Mouse (Mus musculus) hindbrain, embryonic 10.5 days (tissue): ENCODE results near the gene Sorcs2. TPM values are rescaled to one million over a fixed set of nuclear protein-coding genes. Genes with fewer than 3 reads are reported as not detected.

Experiments used
- DNase-seq: peaks from one replicate; pipeline ENCODE4 v3.0.0-alpha.2; 2017; ENCODE audit warnings: low spot score
- H3K27ac ChIP-seq: fragments of 300-500 bp; sonication (generic); 2 replicates; pipeline ENCODE4 v1.5.1; 2016; ENCODE audit warnings: mild to moderate bottlenecking, moderate library complexity
- H3K27me3 ChIP-seq: fragments of 300-500 bp; sonication (generic); 2 replicates; pipeline ENCODE4 v1.6.1; 2016; ENCODE audit warnings: mild to moderate bottlenecking; ENCODE audit not compliant: poor library complexity, insufficient read depth, severe bottlenecking
- H3K36me3 ChIP-seq: fragments of 300-500 bp; sonication (generic); 2 replicates; pipeline ENCODE4 v1.6.1; 2016; ENCODE audit warnings: mild to moderate bottlenecking, moderate library complexity
- H3K4me1 ChIP-seq: fragments of 300-500 bp; sonication (generic); replicated peaks from 2 replicates; pipeline ENCODE4 v1.6.1; 2016; ENCODE audit warnings: mild to moderate bottlenecking
- H3K4me3 ChIP-seq: fragments of 300-500 bp; sonication (generic); 2 replicates; pipeline ENCODE4 v1.5.1; 2016; ENCODE audit warnings: mild to moderate bottlenecking, moderate library complexity
- H3K9me3 ChIP-seq: fragments of 300-500 bp; sonication (generic); 2 replicates; pipeline ENCODE4 v1.6.1; 2016; ENCODE audit warnings: mild to moderate bottlenecking, moderate library complexity
- WGBS: fragments of 180-500 bp; shearing (Covaris S2); methylation state at CpG from one replicate; pipeline ENCODE4 v1.1.7; 2016; 5-methylcytosine and 5-hydroxymethylcytosine counted together
- polyA plus RNA-seq: library from polyadenylated mRNA; unstranded; fragments of >200 nt; fragmentation: Nextera tagmentation; extraction: Ambion mirVana; gene quantifications from 2 replicates; pipeline ENCODE4 v1.2.1, GENCODE M21; 2016

Gene Sorcs2
- polyA plus RNA-seq, 1 experiment from 2014 or later: 10.5 TPM

DNA sequence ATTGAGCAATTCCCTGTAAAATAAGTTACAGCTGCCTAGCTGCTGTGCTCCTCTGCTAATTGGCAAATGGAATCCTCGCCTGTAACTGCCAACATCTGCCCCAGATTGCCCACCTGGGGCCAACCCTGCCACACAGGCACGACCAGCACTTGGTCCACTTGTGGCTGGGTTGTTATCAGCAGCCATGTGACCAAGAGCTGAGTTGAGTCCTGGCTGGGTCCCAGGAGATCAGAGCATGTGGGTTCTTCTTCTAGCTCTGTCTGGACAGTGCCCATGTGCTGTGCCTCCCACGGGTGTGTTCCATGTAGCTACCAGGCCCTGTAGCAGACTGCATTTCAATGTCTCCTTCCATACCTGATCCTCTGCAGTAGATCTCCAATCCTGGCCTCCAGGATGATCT, 286.4 kb downstream of the Sorcs2 start:
- Histone ChIP-seq H3K4me3 (no peak overlapping the region), H3K27ac (peak overlapping the region; percentile 69; the same call in 1 of the 2 replicates), H3K9me3 (no peaks in the 10 kb centered on the region), H3K27me3 (no peaks in the 10 kb centered on the region), H3K36me3 (no peaks in the 10 kb centered on the region), H3K4me1 (peaks cover 58% of the 10 kb centered on the region)
- DNase-seq: no peak
- WGBS: 82% methylated on average over 3 of the region's 3 CpGs

DNA sequence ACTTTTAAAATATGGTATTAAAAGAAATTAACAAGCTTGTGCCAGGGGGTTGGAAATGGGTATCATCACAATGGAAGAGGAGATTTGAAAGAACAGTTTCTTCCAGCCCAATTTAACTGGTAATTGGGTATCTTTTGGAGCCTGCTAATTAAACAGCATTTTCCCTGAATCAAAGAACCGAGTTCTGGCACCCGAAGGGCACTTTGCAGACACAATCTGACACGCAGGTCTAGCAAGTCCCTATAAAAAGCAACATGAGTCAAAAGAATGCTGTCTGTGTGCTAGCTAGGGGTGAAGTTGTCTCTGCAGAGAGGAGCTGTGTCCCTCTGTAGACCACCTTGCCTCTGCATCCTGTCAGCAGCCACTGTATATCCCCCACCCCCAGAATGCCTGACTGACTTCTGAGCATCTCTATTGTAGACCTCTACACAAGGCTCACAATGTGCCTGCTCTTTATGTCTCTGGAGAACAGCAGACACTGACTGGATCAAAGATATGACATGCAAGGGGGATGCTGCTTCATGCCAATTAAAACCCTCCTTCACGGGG, 289.5 kb downstream of the Sorcs2 start:
- Histone ChIP-seq H3K27ac (no peak overlapping the region), H3K36me3 (no peaks in the 10 kb centered on the region), H3K4me3 (no peak overlapping the region), H3K27me3 (no peaks in the 10 kb centered on the region), H3K9me3 (no peaks in the 10 kb centered on the region), H3K4me1 (peaks cover 34% of the 10 kb centered on the region)
- DNase-seq: no peak
- 78% methylated on average over 4 of the region's 4 CpGs for WGBS

DNA sequence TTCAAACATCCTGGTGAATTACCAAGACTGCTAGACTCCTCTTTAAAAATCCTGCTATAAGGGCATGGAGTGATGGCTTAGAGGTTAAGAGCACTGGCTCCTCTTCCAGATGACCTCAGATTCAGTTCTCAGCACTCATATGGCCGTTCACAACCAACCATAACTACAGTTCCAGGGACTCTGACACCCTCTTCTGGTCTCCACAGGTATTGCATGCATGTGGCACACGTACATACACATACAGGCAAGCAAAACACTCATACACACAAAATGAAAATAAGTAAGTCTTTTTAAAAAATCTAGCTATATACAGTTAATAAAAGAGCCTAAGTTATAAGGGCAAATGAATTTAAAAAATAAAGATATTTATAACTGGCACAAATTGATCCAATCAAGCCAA, 294.5 kb downstream of the Sorcs2 start:
- 89% methylated on average over 2 of the region's 2 CpGs for WGBS
- Histone ChIP-seq H3K36me3 (no peaks in the 10 kb centered on the region), H3K4me3 (no peak overlapping the region), H3K4me1 (peaks cover 15% of the 10 kb centered on the region), H3K9me3 (no peaks in the 10 kb centered on the region), H3K27ac (no peak overlapping the region), H3K27me3 (no peaks in the 10 kb centered on the region)
- DNase-seq: no peak

DNA sequence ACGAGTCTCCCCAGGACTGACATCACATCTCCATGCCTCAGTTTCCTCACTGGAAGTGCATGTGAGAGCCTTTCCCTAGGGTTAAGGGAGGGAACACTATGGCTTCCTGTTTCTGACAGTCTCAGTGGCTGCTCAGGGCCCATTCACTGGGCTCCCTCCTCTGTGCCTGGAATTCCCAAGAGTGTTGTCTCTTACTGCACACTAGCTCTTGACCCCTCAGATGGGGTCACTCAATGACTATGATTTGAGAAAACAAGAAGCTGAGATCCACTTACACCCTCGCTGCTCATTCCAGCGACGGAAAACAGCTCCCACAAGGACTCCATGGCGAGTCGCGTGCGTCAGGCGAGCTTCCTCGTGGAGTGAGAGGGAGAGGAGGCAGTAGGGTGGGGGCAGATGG, 296.8 kb downstream of the Sorcs2 start:
- Histone ChIP-seq H3K9me3 (no peaks in the 10 kb centered on the region), H3K4me3 (no peak overlapping the region), H3K36me3 (no peaks in the 10 kb centered on the region), H3K4me1 (peaks cover 11% of the 10 kb centered on the region), H3K27me3 (no peaks in the 10 kb centered on the region), H3K27ac (0 out of 2 replicates have a peak overlapping the region, but pooled peaks have one; percentile 40)
- DNase-seq: no peak
- 72% methylated on average over 10 of the region's 10 CpGs for WGBS

DNA sequence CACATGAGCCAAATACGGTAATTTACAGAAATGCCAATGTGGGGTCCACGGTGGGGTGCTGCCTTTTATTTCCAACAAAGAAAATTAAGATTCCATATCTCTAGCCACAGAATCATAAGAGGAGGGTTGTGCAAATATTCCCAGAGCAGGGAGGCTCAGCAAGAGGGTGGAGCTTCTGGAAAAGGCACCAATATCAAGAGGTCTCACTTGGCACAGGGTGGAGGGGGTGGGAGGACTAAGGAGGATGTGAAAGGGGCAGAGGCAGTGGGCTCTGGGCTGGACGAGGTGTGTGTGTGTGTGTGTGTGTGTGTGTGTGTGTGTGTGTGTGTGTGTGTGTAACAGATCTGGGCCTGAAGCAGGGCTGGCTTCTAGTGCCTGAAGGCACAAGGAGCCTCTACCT, 297.5 kb downstream of the Sorcs2 start:
- Histone ChIP-seq H3K4me1 (peaks cover 11% of the 10 kb centered on the region), H3K9me3 (no peaks in the 10 kb centered on the region), H3K4me3 (no peak overlapping the region), H3K36me3 (no peaks in the 10 kb centered on the region), H3K27me3 (no peaks in the 10 kb centered on the region), H3K27ac (no peak overlapping the region)
- DNase-seq: no peak
- WGBS: 72% methylated on average over 3 of the region's 3 CpGs

DNA sequence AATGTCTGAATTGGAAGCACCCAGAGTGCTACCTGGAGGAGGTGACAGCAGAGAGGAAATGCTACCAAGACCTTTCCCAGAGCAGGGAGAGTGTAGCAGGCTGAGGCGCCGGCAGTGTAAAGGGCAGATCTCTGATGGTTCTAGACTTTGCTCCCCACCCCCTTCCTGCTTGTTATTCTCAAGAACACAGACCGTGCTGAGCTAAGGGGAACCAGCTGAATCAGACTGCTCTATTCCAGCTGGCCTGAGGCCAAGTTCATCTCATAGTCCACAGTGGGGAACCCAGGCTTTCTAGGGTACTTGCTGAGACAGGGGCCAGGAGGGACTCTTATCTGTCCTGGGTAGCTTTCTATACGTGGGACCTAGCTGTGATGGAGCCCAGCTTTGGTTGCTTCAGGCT, 298.3 kb downstream of the Sorcs2 start:
- peaks cover 11% of the 10 kb centered on the region for H3K4me1 ChIP-seq
- H3K27me3 ChIP-seq: no peaks in the 10 kb centered on the region
- DNase-seq: no peak
- 79% methylated on average over 4 of the region's 4 CpGs for WGBS
- no peak overlapping the region for H3K27ac ChIP-seq
- H3K4me3 ChIP-seq: no peak overlapping the region
- H3K9me3 ChIP-seq: no peaks in the 10 kb centered on the region
- no peaks in the 10 kb centered on the region for H3K36me3 ChIP-seq

DNA sequence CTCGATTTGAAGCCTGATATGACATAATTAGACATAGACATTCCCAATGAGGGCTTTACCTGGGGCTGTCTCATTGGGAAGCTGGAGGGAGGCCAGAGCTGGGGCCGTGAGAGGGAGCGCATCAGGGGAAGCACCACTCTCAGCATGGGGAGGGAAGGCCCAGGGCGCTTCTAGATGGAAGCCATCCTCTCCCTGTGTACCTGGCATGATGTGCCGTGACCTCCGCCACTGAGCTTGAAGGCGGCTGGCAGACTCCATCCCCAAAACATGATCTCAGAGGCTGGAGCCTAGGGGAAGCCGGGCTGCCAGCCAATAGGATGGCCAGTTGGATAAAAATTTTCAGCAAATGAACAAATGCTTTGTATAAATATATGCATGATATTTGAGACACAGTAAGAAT, 301.9 kb downstream of the Sorcs2 start:
- Histone ChIP-seq H3K4me3 (no peak overlapping the region), H3K27ac (no peak overlapping the region), H3K9me3 (no peaks in the 10 kb centered on the region), H3K4me1 (peaks cover 7% of the 10 kb centered on the region), H3K27me3 (no peaks in the 10 kb centered on the region), H3K36me3 (no peaks in the 10 kb centered on the region)
- 85% methylated on average over 8 of the region's 8 CpGs for WGBS
- no peak for DNase-seq

DNA sequence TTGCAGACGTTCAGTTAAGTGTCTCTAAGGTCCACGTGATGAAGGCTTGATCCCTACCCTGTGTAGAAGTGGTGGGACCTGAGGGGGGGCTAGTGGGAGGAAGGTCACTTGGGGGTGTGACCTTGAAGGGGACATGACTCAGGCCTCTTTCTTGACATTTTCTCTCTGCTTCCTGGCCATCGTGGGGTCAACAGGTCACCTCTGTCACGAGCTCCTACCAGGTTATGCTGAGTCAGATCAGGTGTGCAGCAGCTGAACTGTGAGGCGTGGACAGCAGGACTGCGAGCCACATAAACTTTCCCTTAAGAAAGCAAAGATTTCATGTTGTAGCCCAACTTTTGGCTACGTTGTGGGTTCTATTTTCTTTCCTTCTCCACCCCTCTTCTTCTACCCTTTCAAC, 307.9 kb downstream of the Sorcs2 start:
- Histone ChIP-seq H3K36me3 (no peaks in the 10 kb centered on the region), H3K27ac (no peak overlapping the region), H3K4me1 (peaks cover 12% of the 10 kb centered on the region; the same call in 1 of the 2 replicates), H3K9me3 (no peaks in the 10 kb centered on the region), H3K27me3 (no peaks in the 10 kb centered on the region), H3K4me3 (no peak overlapping the region)
- DNase-seq: no peak
- WGBS: 78% methylated on average over 7 of the region's 7 CpGs

DNA sequence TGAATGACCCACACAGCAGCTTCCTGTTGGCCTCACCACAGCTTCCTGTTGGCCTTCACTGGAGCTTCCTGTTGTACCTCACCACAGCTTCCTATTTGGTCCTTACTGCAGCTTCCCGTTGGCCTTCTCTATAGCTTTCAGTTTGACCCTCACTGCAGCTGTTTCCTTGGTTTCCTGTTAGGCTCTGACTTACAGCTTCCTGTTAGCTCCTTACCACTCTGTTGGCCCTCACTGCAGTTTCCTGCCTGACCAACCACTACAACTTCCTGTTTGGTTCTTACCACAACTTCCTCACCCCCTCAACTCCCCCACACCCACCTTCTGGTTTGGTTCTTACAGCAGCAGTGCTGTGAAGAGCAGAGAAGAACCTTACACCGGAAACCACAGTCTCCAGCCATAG, 308.7 kb downstream of the Sorcs2 start:
- Histone ChIP-seq H3K9me3 (no peaks in the 10 kb centered on the region), H3K36me3 (no peaks in the 10 kb centered on the region), H3K27me3 (no peaks in the 10 kb centered on the region), H3K27ac (peak overlapping the region; percentile 53; the same call in 1 of the 2 replicates), H3K4me3 (no peak overlapping the region), H3K4me1 (peaks cover 12% of the 10 kb centered on the region)
- no peak for DNase-seq
- WGBS: 88% methylated on average over 2 of the region's 2 CpGs

DNA sequence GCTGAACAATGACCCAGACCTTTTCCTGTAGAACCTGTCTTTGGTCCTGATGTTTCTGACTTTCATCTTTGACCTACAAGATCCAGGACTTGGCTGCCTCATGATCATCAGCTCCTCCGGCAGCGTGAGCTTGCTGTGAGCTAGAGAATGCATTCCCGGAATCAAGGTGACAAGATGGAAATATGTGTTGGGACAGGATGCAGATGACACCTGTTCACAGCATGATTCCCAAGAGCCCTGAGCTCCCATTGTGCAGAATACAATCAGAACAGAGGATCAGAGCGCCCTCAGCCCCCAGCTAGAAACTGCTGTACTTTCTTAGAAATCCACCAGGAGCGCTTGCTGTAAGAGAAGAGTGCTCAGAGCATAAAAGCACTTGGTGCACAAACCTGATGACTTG, 311.0 kb downstream of the Sorcs2 start:
- Histone ChIP-seq H3K36me3 (no peaks in the 10 kb centered on the region), H3K4me1 (peaks cover 35% of the 10 kb centered on the region), H3K27ac (no peak overlapping the region), H3K27me3 (no peaks in the 10 kb centered on the region), H3K9me3 (no peaks in the 10 kb centered on the region), H3K4me3 (no peak overlapping the region)
- no peak for DNase-seq
- 77% methylated on average over 5 of the region's 5 CpGs for WGBS

DNA sequence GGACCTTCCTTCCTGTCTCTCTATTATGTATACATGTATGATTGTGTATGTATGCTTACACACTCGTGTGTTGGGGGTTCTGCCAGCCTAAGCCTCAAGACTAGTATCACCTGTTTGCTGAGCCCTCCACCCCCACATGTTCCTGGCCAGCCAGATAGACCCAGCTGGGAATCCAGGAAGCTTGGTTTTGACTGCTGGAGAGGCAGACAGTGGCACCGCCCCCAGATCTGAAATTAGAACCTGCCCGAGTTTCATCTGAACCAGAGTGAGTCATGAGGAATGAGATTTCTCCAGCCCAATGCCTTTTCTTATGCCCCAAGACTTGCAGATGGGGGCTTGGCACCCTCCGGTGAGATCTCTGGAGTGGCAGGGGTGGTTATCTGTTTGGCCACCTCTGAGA, 312.3 kb downstream of the Sorcs2 start:
- no peak overlapping the region for H3K27ac ChIP-seq
- 81% methylated on average over 4 of the region's 4 CpGs for WGBS
- H3K4me3 ChIP-seq: no peak overlapping the region
- H3K4me1 ChIP-seq: peaks cover 41% of the 10 kb centered on the region
- H3K9me3 ChIP-seq: no peaks in the 10 kb centered on the region
- no peaks in the 10 kb centered on the region for H3K27me3 ChIP-seq
- no peak for DNase-seq
- H3K36me3 ChIP-seq: no peaks in the 10 kb centered on the region

DNA sequence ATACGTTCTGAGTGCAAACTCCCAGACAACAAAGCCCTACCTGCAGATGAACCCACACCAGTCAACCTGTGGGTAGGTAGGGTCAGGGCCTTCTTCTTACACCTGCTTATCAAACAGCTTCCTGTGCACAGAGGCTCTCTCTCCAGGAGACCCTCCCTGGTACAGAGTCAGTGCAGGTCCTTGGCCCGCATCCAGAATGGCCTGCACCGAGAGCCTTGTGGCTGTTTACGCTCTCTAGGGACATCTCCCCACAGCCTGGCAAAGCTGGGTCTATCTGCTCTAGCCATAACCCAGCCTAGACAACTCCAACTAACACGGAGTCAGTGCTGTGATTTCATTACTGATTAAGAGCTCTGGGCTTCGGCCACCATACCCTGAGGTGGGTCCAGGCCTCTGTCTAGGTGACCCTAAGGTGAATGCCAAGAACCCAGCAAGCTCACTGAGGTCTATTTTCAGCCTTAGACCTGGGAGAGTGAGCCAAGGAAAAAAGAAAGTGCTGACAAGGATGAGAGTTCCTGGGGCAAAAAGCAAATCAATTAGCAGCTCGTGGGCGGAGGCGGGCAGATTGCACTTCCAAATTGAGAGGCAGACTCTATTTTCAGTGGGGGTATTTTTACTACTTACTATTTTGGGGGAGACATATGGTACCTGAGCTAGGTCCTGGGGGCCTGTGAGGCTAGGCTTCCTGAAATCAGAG, 313.9 kb downstream of the Sorcs2 start:
- 91% methylated on average over 9 of the region's 9 CpGs for WGBS
- DNase-seq: no peak
- Histone ChIP-seq H3K4me3 (no peak overlapping the region), H3K27ac (peak overlapping the region; percentile 41; the same call in 1 of the 2 replicates), H3K36me3 (no peaks in the 10 kb centered on the region), H3K4me1 (peaks cover 40% of the 10 kb centered on the region), H3K9me3 (no peaks in the 10 kb centered on the region), H3K27me3 (no peaks in the 10 kb centered on the region)

DNA sequence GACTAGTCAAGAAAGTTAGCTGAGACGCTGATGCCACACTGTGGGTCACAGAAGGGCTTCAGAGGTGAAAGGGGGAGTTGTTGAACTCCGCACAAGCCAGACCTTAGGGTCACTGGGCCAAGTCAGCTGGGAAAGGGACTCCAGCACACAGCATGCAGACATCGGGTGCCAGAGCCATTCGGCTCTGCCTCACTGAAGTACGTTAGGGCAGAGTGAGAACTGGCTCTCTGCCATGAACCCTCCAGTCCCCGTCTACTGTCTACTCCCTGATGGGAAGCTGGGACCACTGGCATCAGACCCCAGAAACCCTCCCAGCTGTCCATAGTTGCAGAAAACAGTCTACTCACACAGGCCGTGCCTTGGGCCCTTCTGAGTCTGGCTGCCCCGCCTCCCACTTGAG, 316.9 kb downstream of the Sorcs2 start:
- Histone ChIP-seq H3K4me1 (peaks cover 33% of the 10 kb centered on the region), H3K4me3 (no peak overlapping the region), H3K27ac (no peak overlapping the region), H3K27me3 (no peaks in the 10 kb centered on the region), H3K9me3 (no peaks in the 10 kb centered on the region), H3K36me3 (no peaks in the 10 kb centered on the region)
- DNase-seq: no peak
- WGBS: 77% methylated on average over 8 of the region's 8 CpGs
